In genomic region chr19:41346099-41346850, GRCm38 (mm10) we compare ENCODE assay signal across 14 mouse cellular contexts. TPM values are rescaled to one million over a fixed set of nuclear protein-coding genes. Genes with fewer than 3 reads are reported as not detected.
DNase-seq lines count a peak whose midpoint lies in the region; ATAC-seq and TF ChIP-seq lines count a peak whose summit lies in the region.
"Had no signal": no experiment of that assay in that cellular context is flagged by ENCODE, and none has a peak within 500 bp of the region (broad histone marks: within the 10 kb centered on the region; RNA-seq: fewer than 3 reads in every experiment).

No protein-coding gene starts in this region.

- H3K27me3 ChIP-seq in liver, embryonic 13.5 days: no peaks in the 10 kb centered on the region
- no peaks in the 10 kb centered on the region for H3K27me3 ChIP-seq in intestine, embryonic 16.5 days (replicated peaks; ENCODE audit: control insufficient read depth, insufficient read depth, low read length)
- peaks cover 2% of the 10 kb centered on the region; the same call in 1 of the 2 replicates for H3K27me3 ChIP-seq in thymus, adult 2 months (ENCODE audit: control insufficient read depth, insufficient read depth, low read length)
- H3K27me3 ChIP-seq: embryonic facial prominence, embryonic 15.5 days; midbrain, embryonic 13.5 days had no signal

- peak; percentile 19 for DNase-seq in embryo, embryonic 11 days
- no peak for DNase-seq in embryo, embryonic 9.5 days (ENCODE audit: extremely low spot score)
- no peak for DNase-seq in liver, embryonic 13.5 days
- DNase-seq in liver (no peak), A20 (ENCODE audit: low read depth, low spot score) (peak; percentile 43)
- no peak for DNase-seq in thymus, adult 2 months
- DNase-seq: cerebellum, adult 8-10 months; gastrocnemius, postnatal 25 days; thymus, adult 18-20 months had no signal

- no peak overlapping the region for H3K9ac ChIP-seq in liver, embryonic 13.5 days
- no peak overlapping the region for H3K9ac ChIP-seq in intestine, embryonic 16.5 days (ENCODE audit: low read depth, low read length)
- H3K9ac ChIP-seq: embryonic facial prominence, embryonic 15.5 days; midbrain, embryonic 13.5 days had no signal

- H3K9me3 ChIP-seq in liver, embryonic 13.5 days (replicated peaks): no peaks in the 10 kb centered on the region
- H3K9me3 ChIP-seq in intestine, embryonic 16.5 days (ENCODE audit: control insufficient read depth, low read length): no peaks in the 10 kb centered on the region
- H3K9me3 ChIP-seq: embryonic facial prominence, embryonic 15.5 days; midbrain, embryonic 13.5 days had no signal

- H3K4me2 ChIP-seq in liver, embryonic 13.5 days: no peak overlapping the region
- H3K4me2 ChIP-seq in intestine, embryonic 16.5 days (ENCODE audit: low read depth, low read length): no peak overlapping the region
- H3K4me2 ChIP-seq: embryonic facial prominence, embryonic 15.5 days; midbrain, embryonic 13.5 days had no signal

- no peak for TF ChIP-seq POLR2A in thymus, adult 2 months (IDR thresholded peaks at IDR 0.05; ENCODE audit: control insufficient read depth, extremely low read depth, insufficient read depth, low read length, poor library complexity)

- ATAC-seq in liver, embryonic 13.5 days (ENCODE audit: low read depth): no peak
- peak; percentile 57; the same call in 1 of the 2 replicates for ATAC-seq in intestine, embryonic 16.5 days
- no peak for ATAC-seq in erythroid progenitor cell, adult 5-6 weeks (replicated peaks; ENCODE audit: low FRiP score, poor library complexity, severe bottlenecking)
- ATAC-seq: midbrain, embryonic 13.5 days had no signal

- WGBS in liver, embryonic 13.5 days (ENCODE audit: insufficient replicate concordance): 62% methylated on average over 11 of the region's 11 CpGs
- 58% methylated on average over 11 of the region's 11 CpGs for WGBS in intestine, embryonic 16.5 days
- 90% methylated on average over 11 of the region's 11 CpGs for WGBS in thymus, adult 2 months

- no peak for TF ChIP-seq CTCF in thymus, adult 2 months (IDR thresholded peaks at IDR 0.05; ENCODE audit: borderline replicate concordance, control insufficient read depth, extremely low read depth, insufficient read depth, low read length, poor library complexity)

- peak overlapping the region; percentile 51 for H3K27ac ChIP-seq in liver, embryonic 13.5 days
- H3K27ac ChIP-seq in intestine, embryonic 16.5 days (ENCODE audit: low read length): 0 out of 2 replicates have a peak overlapping the region, but pooled peaks have one; percentile 19
- H3K27ac ChIP-seq in thymus, adult 2 months (ENCODE audit: control insufficient read depth, insufficient read depth, low read length): no peak overlapping the region
- H3K27ac ChIP-seq: embryonic facial prominence, embryonic 15.5 days; midbrain, embryonic 13.5 days had no signal

- peaks cover 33% of the 10 kb centered on the region for H3K4me1 ChIP-seq in liver, embryonic 13.5 days (replicated peaks)
- peaks cover 14% of the 10 kb centered on the region; the same call in 1 of the 2 replicates for H3K4me1 ChIP-seq in intestine, embryonic 16.5 days (ENCODE audit: control insufficient read depth, insufficient read depth, low read length)
- H3K4me1 ChIP-seq in thymus, adult 2 months (replicated peaks; ENCODE audit: control insufficient read depth, insufficient read depth, low read length): peaks cover 18% of the 10 kb centered on the region
- H3K4me1 ChIP-seq: embryonic facial prominence, embryonic 15.5 days had no signal

- no peak overlapping the region for H3K4me3 ChIP-seq in liver, embryonic 13.5 days (replicated peaks)
- H3K4me3 ChIP-seq in intestine, embryonic 16.5 days (ENCODE audit: low read length): no peak overlapping the region
- H3K4me3 ChIP-seq in thymus, adult 2 months (ENCODE audit: control insufficient read depth, insufficient read depth, low read length): no peak overlapping the region
- H3K4me3 ChIP-seq: embryonic facial prominence, embryonic 15.5 days; left cerebral cortex, adult 2 months; midbrain, embryonic 13.5 days had no signal

- H3K36me3 ChIP-seq in liver, embryonic 13.5 days: no peaks in the 10 kb centered on the region
- H3K36me3 ChIP-seq in intestine, embryonic 16.5 days (ENCODE audit: control insufficient read depth, insufficient read depth, low read length): no peaks in the 10 kb centered on the region
- no peaks in the 10 kb centered on the region for H3K36me3 ChIP-seq in thymus, adult 2 months (ENCODE audit: control insufficient read depth, insufficient read depth, low read length)
- H3K36me3 ChIP-seq: embryonic facial prominence, embryonic 15.5 days; midbrain, embryonic 13.5 days had no signal

RNA-seq across cellular contexts. Expression of gene Pik3ap1, which starts 38.6 kb away (rescaled TPM):
- polyA plus RNA-seq in liver, embryonic 13.5 days (2015; fragmentation: Nextera tagmentation; extraction: Ambion mirVana): 5.3 and 6.7 TPM in 2 replicates
- 5.7 and 5.9 TPM in 2 replicates for polyA plus RNA-seq in intestine, embryonic 16.5 days (2015; fragmentation: Nextera tagmentation; extraction: Ambion mirVana)
- 13.8 and 15.9 TPM in 2 replicates for total RNA-seq in erythroid progenitor cell, adult 5-6 weeks (2015; ENCODE audit: low replicate concordance)
- total RNA-seq in erythroid progenitor cell, adult 5-6 weeks (2017; ENCODE audit: low replicate concordance): 9.6 and 11.8 TPM in 2 replicates
- 10.0 and 10.3 TPM in 2 replicates for polyA plus RNA-seq in thymus, adult 2 months (2012; rRNA removed)

Comparison
In these comparisons a context has a peak if more than half of its experiments do, and no peak if none do; other contexts are left out.
1. DNase-seq: peak in embryo, embryonic 11 days (single experiment) and A20 (single experiment); none in embryo, embryonic 9.5 days (single experiment), liver, embryonic 13.5 days (single experiment), liver (single experiment) and thymus, adult 2 months (single experiment).